Mouse (Mus musculus): ENCODE data around the gene Dnase1l2.
"Not testable (repeated sequence)": the region's sequence is repeated elsewhere in the genome, so short reads cannot be mapped to it uniquely, and the experiment has no call there.

Dnase1l2 gene

GRCm38 (mm10) chr17:24427170-24427557 lies 15.7 kb downstream of the Dnase1l2 start:
- no peak for DNase-seq

GRCm38 (mm10) chr17:24426471-24427169 lies 16.3 kb downstream of the Dnase1l2 start, which contains the start of gene Eci1:
Gene Eci1 (plus strand): TSS chr17:24426641.
- DNase-seq, result peak; percentile 99

GRCm38 (mm10) chr17:24425905-24426304 lies 17.0 kb downstream of the Dnase1l2 start:
- no peak for DNase-seq

GRCm38 (mm10) chr17:24425326-24425725 lies 17.6 kb downstream of the Dnase1l2 start:
- DNase-seq, result not testable (repeated sequence)

GRCm38 (mm10) chr17:24424489-24424888 lies 18.4 kb downstream of the Dnase1l2 start:
- no peak for DNase-seq

GRCm38 (mm10) chr17:24423114-24423513 lies 19.8 kb downstream of the Dnase1l2 start:
- no peak for DNase-seq

- no peak for DNase-seq
These were observed 26.8 kb downstream of the Dnase1l2 start for GRCm38 (mm10) chr17:24416051-24416652.

- DNase-seq, result no peak
These were observed 27.9 kb downstream of the Dnase1l2 start for GRCm38 (mm10) chr17:24415011-24415410.

- DNase-seq, result peak; percentile 93
These were observed 28.5 kb downstream of the Dnase1l2 start, which contains the start of gene Rnps1 for GRCm38 (mm10) chr17:24414230-24414976. Gene Rnps1 (plus strand): TSS chr17:24414565.

- no peak for DNase-seq
These were observed 29.2 kb downstream of the Dnase1l2 start for GRCm38 (mm10) chr17:24413557-24414211.

- DNase-seq, result no peak
These were observed 35.6 kb downstream of the Dnase1l2 start for GRCm38 (mm10) chr17:24407116-24407803.

- DNase-seq, result no peak
These were observed 40.5 kb downstream of the Dnase1l2 start for GRCm38 (mm10) chr17:24402371-24402770.

- no peak for DNase-seq
These were observed 48.4 kb downstream of the Dnase1l2 start for GRCm38 (mm10) chr17:24394456-24394855.

GRCm38 (mm10) chr17:24393527-24393926 lies 49.4 kb downstream of the Dnase1l2 start:
- DNase-seq, result no peak

- no peak for DNase-seq
These were observed 51.8 kb downstream of the Dnase1l2 start for GRCm38 (mm10) chr17:24391149-24391548.

Data from kidney, adult 11 months (tissue).